Mouse (Mus musculus) heart, adult 8-10 months (tissue): ENCODE results near the gene Gm15446. TPM values are rescaled to one million over a fixed set of nuclear protein-coding genes. Genes with fewer than 3 reads are reported as not detected.
A peak's percentile ranks its signal among the peaks of the same experiment; 100 is the strongest.
"Not testable (repeated sequence)": the region's sequence is repeated elsewhere in the genome, so short reads cannot be mapped to it uniquely, and the experiment has no call there.

Source experiments
- DNase-seq: peaks from one replicate; pipeline ENCODE4 v3.0.0; 2022; ENCODE audit warnings: low spot score
- total RNA-seq, 4 experiments: library from RNA; stranded (reverse); gene quantifications; 2 replicates each; pipeline ENCODE4 v1.2.4; 2022

Gm15446 gene
- total RNA-seq: 1 to 10 TPM; 2.8 to 7.3 (median 3.6) TPM

GRCm38 (mm10) chr5:109923261-109924071 lies at the start of gene Gm15446:
Gene Gm15446, plus strand, starts transcription at chr5:109923400.
- DNase-seq: peak; percentile 95

GRCm38 (mm10) chr5:109924129-109924528 lies 929 bp downstream of the Gm15446 start:
- peak; percentile 3 for DNase-seq

- no peak for DNase-seq
Observed at GRCm38 (mm10) chr5:109924936-109925335, 1.7 kb downstream of the Gm15446 start.

GRCm38 (mm10) chr5:109950281-109950680 lies 27.1 kb downstream of the Gm15446 start:
- no peak for DNase-seq

GRCm38 (mm10) chr5:109980743-109981142 lies 57.5 kb downstream of the Gm15446 start:
- not testable (repeated sequence) for DNase-seq

Other genes starting within 250 kb of the Gm15446 start
- under 1 TPM; 0.24 to 0.53 (median 0.29) TPM for gene 5430403G16Rik, start 232.4 kb upstream of the Gm15446 start, total RNA-seq
- gene 4930522L14Rik, start 171.5 kb upstream of the Gm15446 start, total RNA-seq: 1 to 10 TPM; 1.1 to 1.7 (median 1.5) TPM
- gene Zfp932, start 73.1 kb downstream of the Gm15446 start, total RNA-seq: 1 to 10 TPM; 5.6 to 9.5 (median 7.4) TPM
- gene Gm17655, start 149.1 kb downstream of the Gm15446 start, total RNA-seq: 1 to 10 TPM; 1.7 to 6.7 (median 3.6) TPM
- not detected for gene Gm35315, start 171.0 kb downstream of the Gm15446 start, total RNA-seq
- under 1 TPM in 1 of 4 experiments, not detected in 3; 0.09 TPM for gene Plcxd1, start 176.6 kb downstream of the Gm15446 start, total RNA-seq
- 10 to 100 TPM; 23.8 to 31.2 (median 29.1) TPM for gene Gtpbp6, start 184.8 kb downstream of the Gm15446 start, total RNA-seq
- gene Zfp605, start 186.7 kb downstream of the Gm15446 start, total RNA-seq: 1 to 10 TPM; 2.8 to 3.7 (median 3.3) TPM
- 10 to 100 TPM; 11.4 to 13.4 (median 11.9) TPM for gene Chfr, start 212.4 kb downstream of the Gm15446 start, total RNA-seq